Mouse (Mus musculus) CD8-positive naive resting alpha-beta T cell, adult 57 days (primary cell): ENCODE measurements around the gene Selenok. TPM values are rescaled to one million over a fixed set of nuclear protein-coding genes. Genes with fewer than 3 reads are reported as not detected.

Experiments
- total RNA-seq: library from RNA; stranded (reverse); gene quantifications from one replicate; pipeline ENCODE4 v1.2.4, GENCODE M21; 2023

Gene Selenok
- 148 TPM for total RNA-seq

DNA sequence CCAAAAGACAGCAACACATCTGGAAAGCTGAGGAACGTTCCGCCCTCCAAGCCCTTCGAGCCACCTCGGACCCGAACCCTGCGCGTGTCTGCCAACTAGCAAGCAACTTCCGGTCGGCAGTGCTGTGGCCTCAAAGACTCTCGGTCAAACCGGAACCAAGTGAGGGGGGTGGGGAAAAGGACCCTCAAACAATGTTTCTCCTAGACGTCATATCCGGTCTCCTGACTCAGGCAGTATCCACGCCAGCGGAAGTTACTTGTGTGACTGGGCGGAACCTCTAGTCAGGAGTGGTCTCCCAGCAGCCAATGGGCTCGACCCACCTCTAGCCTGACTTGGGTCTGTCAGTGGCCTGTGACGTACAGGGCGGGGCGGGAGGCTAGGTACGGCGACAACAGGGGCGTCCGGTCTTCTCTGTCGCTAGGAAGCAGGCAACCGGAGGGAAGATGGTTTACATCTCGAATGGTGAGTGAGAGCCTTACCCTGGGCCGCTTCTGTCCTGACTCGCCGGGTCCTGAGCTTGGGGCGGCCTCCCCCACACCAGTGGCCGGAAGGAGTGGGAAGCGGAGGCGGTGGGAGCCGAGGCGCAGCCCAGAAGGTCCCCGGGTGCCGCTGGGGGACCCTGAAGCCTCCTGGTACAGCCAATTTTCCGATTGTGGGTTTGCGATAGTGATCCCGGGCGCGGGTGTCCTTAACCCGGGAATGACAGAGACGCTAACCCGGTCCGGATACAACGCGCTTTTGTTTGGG, at the start of gene Selenok:
Selenok (plus strand) TSS at position 234 of the 747 bp plus-strand sequence.

DNA sequence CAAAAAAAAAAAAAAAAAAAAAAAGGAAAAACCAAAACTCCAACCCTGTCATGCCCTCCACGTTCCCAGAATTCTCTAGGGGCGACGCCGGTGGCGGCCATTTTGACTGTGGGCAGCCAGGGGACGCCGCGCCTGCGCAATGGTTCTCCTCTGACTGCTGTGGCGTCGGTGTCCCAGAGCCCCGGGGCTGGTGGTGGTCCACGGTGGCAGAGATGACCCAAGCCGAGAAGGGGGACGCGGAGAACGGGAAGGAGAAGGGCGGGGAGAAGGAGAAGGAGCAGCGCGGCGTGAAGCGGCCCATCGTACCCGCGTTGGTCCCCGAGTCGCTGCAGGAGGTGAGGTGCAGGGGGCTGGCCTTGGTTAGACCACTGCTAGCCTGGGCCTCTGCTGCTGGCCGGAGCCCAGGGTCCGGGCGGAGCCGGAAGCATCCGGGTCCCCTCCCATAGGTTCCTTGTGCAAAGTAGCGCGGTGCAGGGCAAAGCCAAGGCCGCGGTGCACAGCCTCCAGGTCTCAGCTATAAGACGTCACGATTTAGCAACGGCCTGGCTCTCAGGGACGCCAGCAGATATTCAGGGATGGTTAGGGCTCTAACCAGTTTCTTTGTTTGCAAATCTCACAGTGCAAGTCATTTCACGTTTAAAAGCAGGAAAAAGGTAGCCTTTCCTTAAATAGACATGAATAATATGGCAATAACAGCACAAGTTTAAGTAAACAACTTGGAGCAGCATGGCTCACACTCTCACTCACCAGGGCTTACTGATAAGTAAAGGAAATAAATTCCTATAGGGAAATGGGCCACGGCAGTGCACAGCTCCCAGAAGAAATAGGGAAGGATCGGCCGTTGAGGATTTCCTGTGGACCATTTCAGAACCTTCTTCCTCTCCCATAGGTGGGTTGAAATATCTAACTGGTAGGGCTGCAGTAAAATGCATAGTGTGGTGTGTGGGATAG, 10.4 kb downstream of the Selenok start, which contains the start of gene Actr8:
Actr8 (plus strand) TSS at position 84 of the 951 bp plus-strand sequence.

DNA sequence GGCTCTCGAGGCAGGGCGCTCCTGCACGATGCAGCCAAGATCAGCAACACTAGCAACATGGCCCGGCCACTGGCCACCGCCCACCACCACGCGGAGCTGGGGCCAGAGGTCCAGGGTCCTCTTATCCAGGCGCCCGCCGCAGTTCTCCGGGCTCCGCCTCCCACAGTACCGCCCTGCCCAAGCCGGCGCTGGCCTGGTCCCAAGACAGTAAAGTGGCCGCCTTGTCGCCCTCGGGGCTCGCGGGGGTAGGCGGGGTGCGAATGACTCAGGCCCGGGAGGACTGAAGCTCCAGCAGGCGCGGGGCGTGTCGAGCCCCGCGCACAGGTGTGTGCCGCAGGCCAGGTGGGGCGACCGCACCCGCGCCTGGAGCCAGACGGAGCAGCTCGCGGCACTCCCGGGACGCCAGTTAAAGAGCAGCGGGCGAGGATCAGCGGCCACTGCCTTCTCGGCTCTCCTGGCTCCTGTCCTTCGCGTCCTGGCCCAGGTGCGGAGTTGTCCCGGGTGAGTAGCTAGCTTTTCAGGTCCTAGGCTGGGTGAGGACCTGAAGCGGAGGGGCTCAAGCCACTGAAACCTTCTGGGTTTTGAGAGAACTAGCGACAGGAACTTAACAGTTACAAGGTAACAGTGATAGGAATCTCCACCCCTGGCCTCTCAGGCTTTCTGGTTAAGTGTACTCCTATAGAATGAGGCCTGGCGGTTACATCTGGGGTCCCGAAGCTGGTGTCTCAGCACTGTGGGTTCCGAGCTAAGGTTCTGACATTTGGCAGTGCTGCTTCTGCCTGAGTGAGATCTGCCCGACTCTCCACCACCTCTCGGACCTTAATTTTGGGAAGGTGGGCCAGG, 40.8 kb downstream of the Selenok start, which contains the start of the genes Il17rb and Chdh:
Il17rb (minus strand) TSS at position 164 of the 843 bp plus-strand sequence.
Chdh (plus strand) TSS at position 291 of the 843 bp plus-strand sequence.

Other genes with a start within 250 kb of the Selenok start
- gene Cacna2d3, start 246.4 kb upstream of the Selenok start, total RNA-seq: not detected
- gene Actr8, start 10.0 kb downstream of the Selenok start, total RNA-seq: 57.0 TPM
- gene Il17rb, start 40.6 kb downstream of the Selenok start, total RNA-seq: not detected
- gene Chdh, start 40.7 kb downstream of the Selenok start, total RNA-seq: not detected